Mouse (Mus musculus) liver, postnatal 0 days (tissue): Measurements from ENCODE around the gene Tma7. TPM values are rescaled to one million over a fixed set of nuclear protein-coding genes. Genes with fewer than 3 reads are reported as not detected.

Experiments used
- ATAC-seq: fragments of 200-750 bp; cut with Nextera tagmentation; 2 replicates; pipeline ENCODE4 v1.8.0; 2017; ENCODE audit warnings: mild to moderate bottlenecking, moderate library complexity
- DNase-seq: peaks from one replicate; pipeline ENCODE4 v3.0.0-alpha.2; 2016
- H3K27ac ChIP-seq: fragments of 300-500 bp; sonication (generic); 2 replicates; pipeline ENCODE4 v1.5.1; 2014; ENCODE audit warnings: antibody characterized with exemption, moderate library complexity, mild to moderate bottlenecking, low read depth
- H3K27me3 ChIP-seq: fragments of 300-500 bp; sonication (generic); 2 replicates; pipeline ENCODE4 v1.6.1; 2014; ENCODE audit warnings: low read length, control low read depth, mixed read lengths; ENCODE audit not compliant: insufficient read depth
- H3K36me3 ChIP-seq: fragments of 300-500 bp; sonication (generic); replicated peaks from 2 replicates; pipeline ENCODE4 v1.6.1; 2014; ENCODE audit warnings: mild to moderate bottlenecking, control low read depth, low read length, moderate library complexity, mixed read lengths; ENCODE audit not compliant: insufficient read depth
- H3K4me1 ChIP-seq: fragments of 300-500 bp; sonication (generic); 2 replicates; pipeline ENCODE4 v1.6.1; 2014; ENCODE audit warnings: antibody characterized with exemption, mild to moderate bottlenecking, control low read depth; ENCODE audit not compliant: insufficient read depth
- H3K4me2 ChIP-seq: fragments of 300-500 bp; sonication (generic); 2 replicates; pipeline ENCODE4 v1.6.1; 2014; ENCODE audit warnings: low read depth, mild to moderate bottlenecking, low read length, moderate library complexity, mixed read lengths
- H3K4me3 ChIP-seq: fragments of 300-500 bp; sonication (generic); 2 replicates; pipeline ENCODE4 v1.5.1; 2014; ENCODE audit warnings: low read depth, low read length
- H3K9ac ChIP-seq: fragments of 300-500 bp; sonication (generic); replicated peaks from 2 replicates; pipeline ENCODE4 v1.6.1; 2014; ENCODE audit warnings: mild to moderate bottlenecking, moderate library complexity
- H3K9me3 ChIP-seq: fragments of 300-500 bp; sonication (generic); 2 replicates; pipeline ENCODE4 v1.6.1; 2016; ENCODE audit warnings: mild to moderate bottlenecking, control low read depth, low read length, mixed read lengths
- CTCF ChIP-seq: sonication (generic); IDR thresholded peaks from 2 replicates; pipeline ENCODE4 v1.5.1; 2016; ENCODE audit warnings: antibody characterized with exemption, low read depth
- EP300 ChIP-seq: IDR thresholded peaks from 2 replicates; pipeline ENCODE4 v1.6.1; 2016; ENCODE audit warnings: antibody characterized with exemption, low read depth, mild to moderate bottlenecking
- WGBS: fragments of 180-500 bp; shearing (Covaris S2); extraction: QIAGEN DNeasy Blood & Tissue Kit; methylation state at CpG from one replicate; pipeline ENCODE4 v1.1.7; 2014; ENCODE audit not compliant: insufficient replicate concordance; 5-methylcytosine and 5-hydroxymethylcytosine counted together
- polyA plus RNA-seq: library from polyadenylated mRNA; unstranded; fragments of >200 nt; fragmentation: Nextera tagmentation; extraction: Ambion mirVana; gene quantifications from 2 replicates; pipeline ENCODE4 v1.2.1, GENCODE M21; 2015

Gene Tma7
- polyA plus RNA-seq, 1 experiment from 2014 or later: 284 TPM

DNA sequence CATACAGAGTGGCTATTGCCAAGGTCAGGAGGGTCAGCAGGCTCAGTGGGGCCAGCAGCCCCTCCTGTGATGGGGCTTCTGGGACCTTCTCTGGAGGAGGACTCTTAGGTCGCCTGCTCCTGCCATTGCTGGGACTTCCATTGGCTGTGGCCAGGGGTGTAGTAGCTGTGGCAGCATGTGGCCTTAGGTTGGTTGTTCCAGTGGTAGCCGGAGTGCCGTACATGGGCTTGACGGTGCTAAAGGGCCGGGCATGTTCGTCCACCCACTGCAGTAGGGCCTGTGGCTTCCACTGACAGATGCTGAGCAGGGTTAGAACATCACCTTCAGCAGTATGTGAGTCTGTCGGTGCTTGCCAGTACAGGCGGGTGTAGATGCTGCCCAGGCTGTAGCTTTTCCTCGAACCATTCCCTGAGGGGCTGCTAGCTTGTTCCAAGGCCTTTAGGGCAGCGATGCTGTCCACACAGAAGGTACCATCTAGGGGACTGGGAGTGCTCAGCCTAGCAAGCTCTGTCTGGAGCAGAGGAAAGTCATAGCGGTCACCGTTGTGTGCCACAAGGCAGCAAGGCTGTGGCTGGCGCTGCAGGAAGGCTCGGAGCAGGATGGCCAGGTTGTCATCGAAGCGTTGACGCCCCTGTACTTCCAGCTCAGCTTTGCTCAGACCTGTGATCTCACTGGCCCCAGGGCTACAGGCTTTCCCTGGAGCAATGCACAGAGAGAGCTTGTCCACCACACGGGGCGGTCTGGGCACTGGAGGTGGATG is 24.2 kb downstream of the Tma7 start:
- peak overlapping the region; percentile 93 for H3K27ac ChIP-seq
- H3K9ac ChIP-seq: peak overlapping the region; percentile 76
- peaks cover 28% of the 10 kb centered on the region for H3K36me3 ChIP-seq
- peak overlapping the region; percentile 77 for H3K4me2 ChIP-seq
- TF ChIP-seq CTCF: no peak
- TF ChIP-seq EP300: no peak
- no peaks in the 10 kb centered on the region for H3K27me3 ChIP-seq
- H3K4me3 ChIP-seq: peak overlapping the region; percentile 51
- peaks cover 35% of the 10 kb centered on the region for H3K4me1 ChIP-seq
- DNase-seq (peak; percentile 14), ATAC-seq (no peak)
- no peaks in the 10 kb centered on the region for H3K9me3 ChIP-seq
- WGBS: 85% methylated on average over 19 of the region's 19 CpGs

DNA sequence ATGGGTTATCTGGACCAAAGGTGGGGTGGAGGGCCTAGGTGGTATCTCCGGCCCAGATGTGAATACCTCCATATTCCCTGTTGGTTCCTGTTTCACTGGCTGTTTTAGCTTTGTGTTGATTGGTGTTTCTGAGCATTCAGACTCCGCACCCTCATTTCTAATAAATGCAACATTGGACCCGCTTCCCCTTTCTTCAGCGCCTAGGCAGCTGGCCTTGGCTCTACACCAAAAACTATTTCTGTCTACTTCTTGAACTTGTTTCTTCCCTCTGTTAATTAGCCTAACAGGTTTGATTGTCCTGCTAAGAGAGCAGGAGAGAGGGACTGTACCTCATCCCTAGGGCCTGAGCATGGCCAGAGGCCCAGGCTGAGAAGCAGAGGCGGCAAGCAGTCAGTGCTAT is 24.8 kb downstream of the Tma7 start:
- DNase-seq: no peak
- TF ChIP-seq CTCF (no peak), EP300 (no peak)
- ATAC-seq: no peak
- peak overlapping the region; percentile 93 for H3K27ac ChIP-seq
- peak overlapping the region; percentile 76 for H3K9ac ChIP-seq
- H3K9me3 ChIP-seq: no peaks in the 10 kb centered on the region
- 79% methylated on average over 5 of the region's 5 CpGs for WGBS
- peaks cover 26% of the 10 kb centered on the region for H3K36me3 ChIP-seq
- 0 out of 2 replicates have a peak overlapping the region, but pooled peaks have one; percentile 17 for H3K4me3 ChIP-seq
- H3K4me1 ChIP-seq: peaks cover 35% of the 10 kb centered on the region
- no peaks in the 10 kb centered on the region for H3K27me3 ChIP-seq
- peak overlapping the region; percentile 77 for H3K4me2 ChIP-seq

DNA sequence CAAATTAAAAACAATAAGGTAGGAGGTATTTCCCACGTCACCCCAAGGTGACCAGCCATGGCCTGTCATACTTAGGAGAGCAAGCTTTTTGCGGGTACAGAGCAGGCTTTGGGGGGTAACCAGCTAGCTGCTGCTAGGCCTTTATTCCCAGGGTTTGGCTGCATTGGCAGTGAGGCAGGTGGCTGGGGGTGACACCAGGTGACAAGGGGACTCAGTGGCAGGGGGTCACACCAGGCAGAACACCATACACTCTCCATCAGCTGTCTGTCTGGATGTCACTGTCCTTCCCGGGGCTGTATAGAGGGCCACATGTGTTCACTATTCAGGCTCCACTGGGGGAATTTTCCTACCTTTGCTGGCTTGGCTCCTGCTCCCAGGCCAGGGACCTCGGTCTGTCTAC is 25.5 kb downstream of the Tma7 start:
- ATAC-seq (no peak), DNase-seq (no peak)
- peak overlapping the region; percentile 4; the same call in 1 of the 2 replicates for H3K4me3 ChIP-seq
- TF ChIP-seq EP300: no peak
- no peak for TF ChIP-seq CTCF
- 73% methylated on average over 4 of the region's 4 CpGs for WGBS
- no peaks in the 10 kb centered on the region for H3K27me3 ChIP-seq
- 0 out of 2 replicates have a peak overlapping the region, but pooled peaks have one; percentile 9 for H3K27ac ChIP-seq
- H3K36me3 ChIP-seq: peaks cover 29% of the 10 kb centered on the region
- H3K4me1 ChIP-seq: peaks cover 35% of the 10 kb centered on the region
- no peaks in the 10 kb centered on the region for H3K9me3 ChIP-seq
- H3K4me2 ChIP-seq: peak overlapping the region; percentile 29
- no peak overlapping the region for H3K9ac ChIP-seq

DNA sequence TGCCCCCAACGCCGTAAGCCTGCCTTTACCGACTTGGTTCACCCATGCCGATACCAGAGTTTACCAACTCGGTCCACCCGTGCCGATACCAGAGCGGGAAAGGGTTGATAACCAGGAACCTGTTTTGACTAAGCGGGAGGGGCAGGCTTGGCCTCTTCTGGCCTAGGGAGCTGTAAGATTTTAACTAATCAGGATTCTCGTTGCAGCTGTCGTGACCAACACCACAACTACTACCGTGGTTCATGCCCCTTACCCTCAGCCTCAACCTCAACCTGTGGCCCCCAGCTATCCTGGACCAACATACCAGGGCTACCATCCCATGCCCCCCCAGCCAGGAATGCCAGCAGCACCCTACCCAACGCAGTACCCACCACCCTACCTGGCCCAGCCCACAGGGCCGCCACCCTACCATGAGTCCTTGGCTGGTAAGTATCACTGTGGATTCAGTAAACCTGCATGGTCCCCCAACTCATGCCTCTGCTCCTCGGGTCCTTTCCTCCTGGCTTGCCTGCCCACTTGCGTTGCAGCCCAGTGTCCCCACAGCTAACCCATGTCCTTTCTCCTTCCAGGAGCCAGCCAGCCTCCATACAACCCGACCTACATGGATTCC is 26.2 kb downstream of the Tma7 start:
- H3K4me3 ChIP-seq: no peak overlapping the region
- TF ChIP-seq EP300 (no peak), CTCF (no peak)
- H3K4me1 ChIP-seq: peaks cover 35% of the 10 kb centered on the region
- no peaks in the 10 kb centered on the region for H3K9me3 ChIP-seq
- H3K27me3 ChIP-seq: no peaks in the 10 kb centered on the region
- peak; percentile 13 for DNase-seq
- H3K36me3 ChIP-seq: peaks cover 29% of the 10 kb centered on the region
- ATAC-seq: no peak
- H3K9ac ChIP-seq: no peak overlapping the region
- peak overlapping the region; percentile 27; the same call in 1 of the 2 replicates for H3K4me2 ChIP-seq
- H3K27ac ChIP-seq: peak overlapping the region; percentile 35; the same call in 1 of the 2 replicates
- 88% methylated on average over 17 of the region's 17 CpGs for WGBS

DNA sequence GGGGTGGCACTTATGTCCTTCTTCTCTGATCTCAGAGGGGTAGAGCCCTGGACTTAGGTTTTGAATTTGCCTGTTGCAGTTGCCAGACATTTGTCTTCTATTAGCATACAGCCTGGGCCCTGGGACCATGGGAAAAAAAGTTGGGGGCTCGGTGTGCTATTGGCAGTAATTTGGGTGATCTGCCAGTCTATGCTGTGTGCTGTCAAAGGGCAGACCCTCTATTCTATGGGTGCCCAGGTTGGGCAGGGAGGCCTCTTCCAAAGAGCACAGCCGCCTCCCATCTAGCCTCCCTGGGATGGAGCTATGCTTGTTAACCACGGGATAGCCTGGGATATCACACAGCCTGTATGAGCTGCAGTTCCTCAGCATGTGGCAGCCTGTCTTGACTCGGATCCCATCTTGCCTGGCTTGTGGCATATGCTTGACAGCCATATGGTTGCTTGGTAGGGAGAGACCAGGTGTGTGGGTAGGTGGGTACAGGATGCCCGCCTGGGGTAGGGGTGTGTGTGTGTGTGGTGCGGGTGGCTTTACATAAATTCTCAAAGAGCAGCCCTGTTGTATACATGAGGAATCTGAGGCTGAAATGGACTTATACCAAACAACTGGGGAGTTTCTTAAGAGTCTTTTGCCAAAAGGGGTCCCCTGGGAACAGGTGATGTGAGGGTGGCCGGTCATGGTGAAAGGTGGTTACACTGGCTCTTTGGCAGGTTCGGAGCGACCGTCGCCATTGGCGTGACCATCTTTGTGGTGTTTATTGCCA is 26.9 kb downstream of the Tma7 start:
- Histone ChIP-seq H3K36me3 (peaks cover 29% of the 10 kb centered on the region), H3K4me2 (peak overlapping the region; percentile 55), H3K9me3 (no peaks in the 10 kb centered on the region), H3K27me3 (no peaks in the 10 kb centered on the region), H3K9ac (peak overlapping the region; percentile 66), H3K4me1 (peaks cover 35% of the 10 kb centered on the region), H3K4me3 (peak overlapping the region; percentile 21), H3K27ac (peak overlapping the region; percentile 79)
- ATAC-seq (no peak), DNase-seq (no peak)
- TF ChIP-seq CTCF: no peak
- 85% methylated on average over 12 of the region's 12 CpGs for WGBS

DNA sequence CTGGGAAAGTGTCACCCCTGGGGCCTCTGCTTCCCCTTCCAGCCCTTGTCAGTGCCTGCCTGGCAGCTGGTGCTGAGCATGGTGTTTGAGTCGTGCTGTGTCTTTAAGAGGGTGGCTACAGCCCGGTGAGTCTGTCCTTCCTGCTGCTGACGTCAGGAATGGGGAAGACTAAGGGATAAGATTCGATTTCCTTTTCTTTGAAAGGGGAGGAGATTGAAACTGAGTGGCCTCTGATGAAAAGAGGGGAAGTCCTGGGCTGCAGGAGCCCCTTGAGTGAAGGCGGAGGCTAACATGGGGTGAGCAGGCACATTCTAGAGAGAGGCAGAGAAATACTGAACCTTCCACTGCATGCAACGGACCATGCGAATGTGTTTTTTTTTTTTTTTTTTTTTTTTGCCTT is 27.7 kb downstream of the Tma7 start:
- Histone ChIP-seq H3K9ac (peak overlapping the region; percentile 66), H3K36me3 (peaks cover 27% of the 10 kb centered on the region), H3K27me3 (no peaks in the 10 kb centered on the region), H3K4me3 (peak overlapping the region; percentile 21), H3K27ac (peak overlapping the region; percentile 79), H3K4me2 (peak overlapping the region; percentile 55), H3K4me1 (peaks cover 32% of the 10 kb centered on the region), H3K9me3 (no peaks in the 10 kb centered on the region)
- peak; percentile 62 for ATAC-seq
- peak; percentile 70 for DNase-seq
- 2% methylated on average over 7 of the region's 7 CpGs for WGBS
- TF ChIP-seq CTCF: no peak
- peak; percentile 52 for TF ChIP-seq EP300
